Mouse (Mus musculus) adrenal gland, adult 2 months (tissue): ENCODE data around the gene Gfpt2. TPM values are rescaled to one million over a fixed set of nuclear protein-coding genes. Genes with fewer than 3 reads are reported as not detected.
A peak's percentile ranks its signal among the peaks of the same experiment; 100 is the strongest.
"Not testable (repeated sequence)": the region's sequence is repeated elsewhere in the genome, so short reads cannot be mapped to it uniquely, and the experiment has no call there.

Experiments used
- DNase-seq: peaks from one replicate; pipeline ENCODE4 v3.0.0; 2021
- long read RNA-seq: library from polyadenylated mRNA; stranded (forward); transcript quantifications from one replicate; pipeline ENCODE4 v2.0.0, GENCODE M21; 2021
- polyA plus RNA-seq: library from polyadenylated mRNA; depleted of rRNA; stranded (reverse); fragments of >200 nt; gene quantifications from 2 replicates; pipeline ENCODE4 v1.2.3, GENCODE M21; 2012; rRNA removed
- total RNA-seq, 2 experiments: library from RNA; stranded (reverse); gene quantifications; 2 replicates each; pipeline ENCODE4 v1.2.3; 2021

The Gfpt2 gene
- 1 to 10 TPM; 6.4 to 8.0 TPM for total RNA-seq
- polyA plus RNA-seq = 2.3 TPM in 2 replicates
- long read RNA-seq, transcript Gfpt2-201 (19 exons, 2,947 nt) = major isoform, 7 of 7 reads
- long read RNA-seq, partial matches to known transcripts = 0 of 7 reads
- long read RNA-seq, other reads (novel, unspliced or antisense) = 0 of 7 reads

GRCm38 (mm10) chr11:49793619-49794341 lies at the start of gene Gfpt2:
Gene Gfpt2, plus strand, starts transcription at chr11:49794178.
- DNase-seq = peak; percentile 85

- no peak for DNase-seq
These were observed 49.0 kb upstream of the Gfpt2 start for GRCm38 (mm10) chr11:49744981-49745380.

- DNase-seq = no peak
These were observed 48.1 kb upstream of the Gfpt2 start for GRCm38 (mm10) chr11:49745839-49746238.

- no peak for DNase-seq
These were observed 47.2 kb upstream of the Gfpt2 start for GRCm38 (mm10) chr11:49746756-49747155.

- DNase-seq = peak; percentile 71
These were observed 38.9 kb upstream of the Gfpt2 start for GRCm38 (mm10) chr11:49754958-49755665.

- peak; percentile 27 for DNase-seq
These were observed 35.9 kb upstream of the Gfpt2 start for GRCm38 (mm10) chr11:49758096-49758495.

- DNase-seq = no peak
These were observed 32.8 kb upstream of the Gfpt2 start for GRCm38 (mm10) chr11:49761130-49761529.

GRCm38 (mm10) chr11:49763555-49763954 lies 30.4 kb upstream of the Gfpt2 start:
- DNase-seq = no peak

- DNase-seq = no peak
These were observed 30.0 kb upstream of the Gfpt2 start for GRCm38 (mm10) chr11:49764023-49764422.

GRCm38 (mm10) chr11:49764639-49765299 lies 29.2 kb upstream of the Gfpt2 start:
- DNase-seq = peak; percentile 57

- no peak for DNase-seq
These were observed 28.4 kb upstream of the Gfpt2 start for GRCm38 (mm10) chr11:49765377-49766136.

- no peak for DNase-seq
These were observed 27.9 kb upstream of the Gfpt2 start for GRCm38 (mm10) chr11:49766137-49766411.

GRCm38 (mm10) chr11:49767497-49767896 lies 26.5 kb upstream of the Gfpt2 start:
- not testable (repeated sequence) for DNase-seq

GRCm38 (mm10) chr11:49768781-49769180 lies 25.2 kb upstream of the Gfpt2 start:
- DNase-seq = no peak

- DNase-seq = no peak
These were observed 23.1 kb upstream of the Gfpt2 start for GRCm38 (mm10) chr11:49770676-49771550.

GRCm38 (mm10) chr11:49772251-49772650 lies 21.7 kb upstream of the Gfpt2 start:
- DNase-seq = no peak

GRCm38 (mm10) chr11:49774894-49775293 lies 19.1 kb upstream of the Gfpt2 start:
- DNase-seq = no peak

- no peak for DNase-seq
These were observed 15.1 kb upstream of the Gfpt2 start for GRCm38 (mm10) chr11:49778844-49779243.

GRCm38 (mm10) chr11:49780161-49780817 lies 13.7 kb upstream of the Gfpt2 start:
- no peak for DNase-seq

GRCm38 (mm10) chr11:49781833-49782399 lies 12.1 kb upstream of the Gfpt2 start:
- DNase-seq = no peak
